Mouse (Mus musculus) kidney, embryonic 15.5 days (tissue): ENCODE results near the gene 9230112D13Rik. TPM values are rescaled to one million over a fixed set of nuclear protein-coding genes. Genes with fewer than 3 reads are reported as not detected.

Experiments
- ATAC-seq: fragments of 200-750 bp; cut with Nextera tagmentation; replicated peaks from 2 replicates; pipeline ENCODE4 v1.8.0; 2017; ENCODE audit warnings: moderate TSS enrichment; ENCODE audit not compliant: low FRiP score
- H3K27ac ChIP-seq: fragments of 300-500 bp; sonication (generic); 2 replicates; pipeline ENCODE4 v1.5.1; 2015; ENCODE audit warnings: mild to moderate bottlenecking, inconsistent platforms
- H3K27me3 ChIP-seq: fragments of 300-500 bp; sonication (generic); 2 replicates; pipeline ENCODE4 v1.6.1; 2015; ENCODE audit warnings: inconsistent platforms
- H3K36me3 ChIP-seq: fragments of 300-500 bp; sonication (generic); 2 replicates; pipeline ENCODE4 v1.6.1; 2015; ENCODE audit warnings: inconsistent platforms
- H3K4me1 ChIP-seq: fragments of 300-500 bp; sonication (generic); 2 replicates; pipeline ENCODE4 v1.6.1; 2015; ENCODE audit warnings: inconsistent platforms
- H3K4me2 ChIP-seq: fragments of 300-500 bp; sonication (generic); 2 replicates; pipeline ENCODE4 v1.6.1; 2015; ENCODE audit warnings: moderate library complexity, mild to moderate bottlenecking, inconsistent platforms
- H3K4me3 ChIP-seq: fragments of 300-500 bp; sonication (generic); replicated peaks from 2 replicates; pipeline ENCODE4 v1.5.1; 2015; ENCODE audit warnings: mild to moderate bottlenecking, inconsistent platforms
- H3K9ac ChIP-seq: fragments of 300-500 bp; sonication (generic); 2 replicates; pipeline ENCODE4 v1.6.1; 2015; ENCODE audit warnings: mild to moderate bottlenecking, inconsistent platforms
- H3K9me3 ChIP-seq: fragments of 300-500 bp; sonication (generic); replicated peaks from 2 replicates; pipeline ENCODE4 v1.6.1; 2016; ENCODE audit warnings: inconsistent platforms
- WGBS: fragments of 180-500 bp; shearing (Covaris S2); methylation state at CpG from one replicate; pipeline ENCODE4 v1.1.7; 2015; ENCODE audit warnings: mixed read lengths; 5-methylcytosine and 5-hydroxymethylcytosine counted together
- polyA plus RNA-seq: library from polyadenylated mRNA; unstranded; fragments of >200 nt; fragmentation: Nextera tagmentation; extraction: Ambion mirVana; gene quantifications from 2 replicates; pipeline ENCODE4 v1.2.1, GENCODE M21; 2015

9230112D13Rik gene
- polyA plus RNA-seq, 1 experiment from 2014 or later: not detected

GRCm38 (mm10) chr14:34492688-34493087 is 29.9 kb downstream of the 9230112D13Rik start:
- peaks cover 33% of the 10 kb centered on the region for H3K4me1 ChIP-seq
- H3K4me3 ChIP-seq: no peak overlapping the region
- no peak overlapping the region for H3K9ac ChIP-seq
- WGBS: 78% methylated on average over 2 of the region's 2 CpGs
- H3K36me3 ChIP-seq: no peaks in the 10 kb centered on the region
- H3K27me3 ChIP-seq: no peaks in the 10 kb centered on the region
- H3K27ac ChIP-seq: no peak overlapping the region
- no peaks in the 10 kb centered on the region for H3K9me3 ChIP-seq
- ATAC-seq: no peak
- no peak overlapping the region for H3K4me2 ChIP-seq

- no peaks in the 10 kb centered on the region for H3K36me3 ChIP-seq
- no peak overlapping the region for H3K27ac ChIP-seq
- WGBS: 53% methylated on average over 1 of the region's 1 CpGs
- H3K9ac ChIP-seq: no peak overlapping the region
- no peak overlapping the region for H3K4me2 ChIP-seq
- no peaks in the 10 kb centered on the region for H3K27me3 ChIP-seq
- no peaks in the 10 kb centered on the region for H3K9me3 ChIP-seq
- peaks cover 32% of the 10 kb centered on the region for H3K4me1 ChIP-seq
- ATAC-seq: no peak
- H3K4me3 ChIP-seq: no peak overlapping the region
These were observed 31.6 kb downstream of the 9230112D13Rik start for GRCm38 (mm10) chr14:34490965-34491364.

GRCm38 (mm10) chr14:34489928-34490327 is 32.7 kb downstream of the 9230112D13Rik start:
- Histone ChIP-seq H3K4me2 (no peak overlapping the region), H3K27ac (no peak overlapping the region), H3K9me3 (no peaks in the 10 kb centered on the region), H3K9ac (no peak overlapping the region), H3K36me3 (no peaks in the 10 kb centered on the region), H3K4me1 (peaks cover 30% of the 10 kb centered on the region), H3K4me3 (no peak overlapping the region), H3K27me3 (no peaks in the 10 kb centered on the region)
- no peak for ATAC-seq
- WGBS: 69% methylated on average over 2 of the region's 2 CpGs

- no peak for ATAC-seq
- peaks cover 38% of the 10 kb centered on the region for H3K4me1 ChIP-seq
- 74% methylated on average over 8 of the region's 8 CpGs for WGBS
- no peaks in the 10 kb centered on the region for H3K36me3 ChIP-seq
- H3K9ac ChIP-seq: no peak overlapping the region
- no peaks in the 10 kb centered on the region for H3K9me3 ChIP-seq
- H3K4me3 ChIP-seq: no peak overlapping the region
- H3K27me3 ChIP-seq: no peaks in the 10 kb centered on the region
- H3K27ac ChIP-seq: no peak overlapping the region
- no peak overlapping the region for H3K4me2 ChIP-seq
These were observed 36.4 kb downstream of the 9230112D13Rik start for GRCm38 (mm10) chr14:34486169-34486568.

DNA sequence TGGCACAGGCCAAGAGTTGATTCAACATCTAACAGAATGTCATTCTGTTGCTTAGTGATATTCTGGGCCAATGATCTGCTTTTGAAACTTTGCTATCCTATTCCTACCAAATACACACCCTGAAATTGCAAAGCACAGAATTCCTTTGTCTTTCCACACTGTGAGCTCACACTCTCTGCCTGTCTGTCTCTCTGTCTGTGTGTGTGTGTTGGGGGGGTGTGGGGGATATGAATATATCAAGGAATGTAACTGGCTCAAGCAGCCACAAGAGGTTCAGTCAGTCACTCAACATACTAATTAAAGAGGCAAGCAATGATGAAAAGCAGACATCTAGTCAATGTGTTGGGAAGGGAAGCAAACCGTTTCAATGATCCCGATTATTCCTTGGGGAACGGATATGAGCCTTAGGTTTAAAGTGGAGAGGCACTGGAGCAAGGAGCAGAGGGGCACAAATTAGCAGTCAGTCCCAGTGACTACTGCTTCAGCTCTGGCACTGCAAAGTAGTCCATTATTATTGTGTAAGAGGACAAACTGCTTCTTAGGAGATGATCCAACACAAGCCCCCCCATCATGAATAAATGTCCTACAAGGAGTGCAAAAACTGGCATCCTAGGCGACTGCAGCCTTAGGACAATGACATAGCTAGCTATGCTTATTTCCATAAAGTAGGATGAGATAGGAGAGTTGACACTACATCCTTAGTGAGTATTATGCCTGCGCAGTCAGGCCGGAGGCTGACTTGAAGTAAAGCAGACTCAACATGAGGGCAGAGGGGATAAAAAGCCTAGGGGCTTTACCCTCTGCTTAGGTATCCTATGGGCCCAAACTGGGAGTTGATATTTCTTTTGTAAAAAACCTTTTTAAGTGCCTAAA is 38.9 kb downstream of the 9230112D13Rik start:
- H3K4me3 ChIP-seq: no peak overlapping the region
- H3K36me3 ChIP-seq: no peaks in the 10 kb centered on the region
- 65% methylated on average over 6 of the region's 6 CpGs for WGBS
- H3K9me3 ChIP-seq: no peaks in the 10 kb centered on the region
- H3K27ac ChIP-seq: no peak overlapping the region
- H3K27me3 ChIP-seq: no peaks in the 10 kb centered on the region
- peaks cover 25% of the 10 kb centered on the region; the same call in 1 of the 2 replicates for H3K4me1 ChIP-seq
- H3K4me2 ChIP-seq: no peak overlapping the region
- H3K9ac ChIP-seq: no peak overlapping the region
- ATAC-seq: no peak

GRCm38 (mm10) chr14:34471591-34471990 is 51.0 kb downstream of the 9230112D13Rik start:
- Histone ChIP-seq H3K9ac (no peak overlapping the region), H3K4me1 (peaks cover 18% of the 10 kb centered on the region), H3K4me2 (no peak overlapping the region), H3K4me3 (no peak overlapping the region), H3K27me3 (no peaks in the 10 kb centered on the region), H3K36me3 (no peaks in the 10 kb centered on the region), H3K9me3 (no peaks in the 10 kb centered on the region), H3K27ac (no peak overlapping the region)
- ATAC-seq: no peak

GRCm38 (mm10) chr14:34466291-34466690 is 56.3 kb downstream of the 9230112D13Rik start:
- 79% methylated on average over 3 of the region's 3 CpGs for WGBS
- Histone ChIP-seq H3K27ac (no peak overlapping the region), H3K9me3 (no peaks in the 10 kb centered on the region), H3K9ac (no peak overlapping the region), H3K4me3 (no peak overlapping the region), H3K4me1 (0 out of 2 replicates have a peak, but pooled peaks cover 3% of the 10 kb centered on the region), H3K36me3 (no peaks in the 10 kb centered on the region), H3K27me3 (no peaks in the 10 kb centered on the region), H3K4me2 (no peak overlapping the region)
- no peak for ATAC-seq

Other genes starting within 250 kb of the 9230112D13Rik start
- gene Shld2, start 212.3 kb downstream of the 9230112D13Rik start, polyA plus RNA-seq: 10.5 and 11.0 TPM in 2 replicates
- 102 and 105 TPM in 2 replicates for gene Glud1, start 212.1 kb downstream of the 9230112D13Rik start, polyA plus RNA-seq
- gene Fam25c, start 167.4 kb downstream of the 9230112D13Rik start, polyA plus RNA-seq: 1.1 TPM in 1 of 2 replicates, not detected in the other
- gene Sncg, start 148.0 kb downstream of the 9230112D13Rik start, polyA plus RNA-seq: 8.6 and 11.2 TPM in 2 replicates
- 16.0 and 17.8 TPM in 2 replicates for gene Mmrn2, start 147.3 kb downstream of the 9230112D13Rik start, polyA plus RNA-seq
- gene Bmpr1a, start 19.5 kb downstream of the 9230112D13Rik start, polyA plus RNA-seq: 47.3 and 47.7 TPM in 2 replicates
- gene Ldb3, start 65.9 kb upstream of the 9230112D13Rik start, polyA plus RNA-seq: 3.7 and 7.1 TPM in 2 replicates
- 0.45 and 0.55 TPM in 2 replicates for gene Opn4, start 77.3 kb upstream of the 9230112D13Rik start, polyA plus RNA-seq
- 26.9 and 28.8 TPM in 2 replicates for gene Wapl, start 151.1 kb upstream of the 9230112D13Rik start, polyA plus RNA-seq